Comparison of ENCODE assay signal across 22 mouse cellular contexts in the genomic region with DNA sequence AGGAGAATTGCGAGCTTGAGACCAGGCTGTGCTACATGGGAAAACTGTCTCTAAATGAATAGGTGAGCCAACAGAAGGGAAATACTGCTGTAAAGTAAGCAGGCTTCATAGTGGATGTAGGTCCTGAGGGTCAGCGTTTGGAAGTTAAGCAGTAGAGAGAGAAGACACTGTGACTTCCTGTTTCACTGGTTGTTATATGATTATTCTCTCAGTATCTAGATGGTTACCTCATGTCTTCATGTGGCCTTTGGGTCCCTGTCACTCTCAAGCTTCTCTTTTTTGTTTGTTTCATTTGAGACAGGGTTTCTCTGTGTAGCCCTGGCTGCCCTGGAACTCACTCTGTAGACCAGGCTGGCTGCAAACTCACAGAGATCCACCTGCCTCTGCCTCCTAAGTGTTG. TPM values are rescaled to one million over a fixed set of nuclear protein-coding genes. Genes with fewer than 3 reads are reported as not detected.
A peak's percentile ranks its signal among the peaks of the same experiment; 100 is the strongest.
DNase-seq lines count a peak whose midpoint lies in the region; ATAC-seq lines count a peak whose summit lies in the region.
"Had no signal": no experiment of that assay in that cellular context is flagged by ENCODE, and none has a peak within 500 bp of the region (broad histone marks: within the 10 kb centered on the region; RNA-seq: fewer than 3 reads in every experiment).

No protein-coding gene starts in this region.

- no peak overlapping the region for H3K27ac ChIP-seq in midbrain, embryonic 15.5 days
- H3K27ac ChIP-seq: embryonic facial prominence, embryonic 13.5 days; embryonic facial prominence, embryonic 15.5 days; forebrain, embryonic 10.5 days; forebrain, embryonic 12.5 days had no signal

- H3K27me3 ChIP-seq in midbrain, embryonic 15.5 days (replicated peaks) = no peaks in the 10 kb centered on the region
- H3K27me3 ChIP-seq: embryonic facial prominence, embryonic 13.5 days; embryonic facial prominence, embryonic 15.5 days; forebrain, embryonic 12.5 days had no signal

- no peak overlapping the region for H3K4me3 ChIP-seq in midbrain, embryonic 15.5 days
- H3K4me3 ChIP-seq: embryonic facial prominence, embryonic 13.5 days; embryonic facial prominence, embryonic 15.5 days; erythroblast, embryonic 14.5 days; forebrain, embryonic 10.5 days; forebrain, embryonic 12.5 days had no signal

- WGBS in midbrain, embryonic 15.5 days = 86% methylated on average over 2 of the region's 2 CpGs

- H3K36me3 ChIP-seq in midbrain, embryonic 15.5 days (replicated peaks) = peaks cover 12% of the 10 kb centered on the region; the same call in 1 of the 2 replicates
- H3K36me3 ChIP-seq: embryonic facial prominence, embryonic 13.5 days; embryonic facial prominence, embryonic 15.5 days had no signal

- H3K9me3 ChIP-seq in midbrain, embryonic 15.5 days = no peaks in the 10 kb centered on the region
- H3K9me3 ChIP-seq: embryonic facial prominence, embryonic 13.5 days; embryonic facial prominence, embryonic 15.5 days; forebrain, embryonic 10.5 days; forebrain, embryonic 12.5 days had no signal

- peak; percentile 88 for ATAC-seq in granulocyte monocyte progenitor cell, adult 5-6 weeks (replicated peaks; ENCODE audit: poor library complexity, severe bottlenecking)
- ATAC-seq in megakaryocyte progenitor cell, adult 5-6 weeks (replicated peaks; ENCODE audit: poor library complexity) = peak; percentile 71
- ATAC-seq in midbrain, embryonic 15.5 days (replicated peaks) = no peak
- ATAC-seq: forebrain, embryonic 14.5 days; forebrain, postnatal 0 days had no signal

- no peak overlapping the region for H3K4me2 ChIP-seq in midbrain, embryonic 15.5 days
- H3K4me2 ChIP-seq: embryonic facial prominence, embryonic 13.5 days; embryonic facial prominence, embryonic 15.5 days; forebrain, embryonic 12.5 days had no signal

- peak; percentile 35 for DNase-seq in A20 (ENCODE audit: low read depth, low spot score)
- no peak for DNase-seq in left cerebral cortex, adult 18-20 months (ENCODE audit: low spot score in 2 of 2)
- DNase-seq: adrenal gland, adult 8-10 months; adrenal gland, postnatal 14 days; adrenal gland, postnatal 36 days; cerebellum, adult 11-12 months; cerebellum, adult 2 months; cerebellum, adult 9-10 months; cerebellum, postnatal 10 days; cerebellum, postnatal 25 days; embryo, embryonic 11 days; forebrain, postnatal 0 days had no signal

- no peak overlapping the region for H3K9ac ChIP-seq in midbrain, embryonic 15.5 days
- H3K9ac ChIP-seq: embryonic facial prominence, embryonic 13.5 days; embryonic facial prominence, embryonic 15.5 days; forebrain, embryonic 12.5 days; forebrain, postnatal 0 days had no signal

- no peaks in the 10 kb centered on the region for H3K4me1 ChIP-seq in midbrain, embryonic 15.5 days
- H3K4me1 ChIP-seq: embryonic facial prominence, embryonic 13.5 days; embryonic facial prominence, embryonic 15.5 days; forebrain, embryonic 10.5 days; forebrain, embryonic 12.5 days had no signal

RNA-seq across cellular contexts. Expression of gene Thnsl1, which starts 9.8 kb away (rescaled TPM):
- 9.0 and 12.3 TPM in 2 replicates for total RNA-seq in granulocyte monocyte progenitor cell, adult 5-6 weeks (2014; fragmentation: Nextera tagmentation)
- 5.5 and 6.5 TPM in 2 replicates for total RNA-seq in granulocyte monocyte progenitor cell, adult 5-6 weeks (2017)
- total RNA-seq in megakaryocyte progenitor cell, adult 5-6 weeks (2015) = 5.0 and 5.8 TPM in 2 replicates
- 3.9 and 4.5 TPM in 2 replicates for total RNA-seq in megakaryocyte progenitor cell, adult 5-6 weeks (2017)
- total RNA-seq in left cerebral cortex, adult 18-20 months (2021) = 10 to 100 TPM; 19.5 to 22.7 TPM
- polyA plus RNA-seq in midbrain, embryonic 15.5 days (2015; fragmentation: Nextera tagmentation; extraction: Ambion mirVana) = 24.4 TPM in 2 replicates
- polyA plus RNA-seq: erythroblast, embryonic 14.5 days had no signal

RNA-seq across cellular contexts. Expression of gene Enkur, which starts 10.1 kb away (rescaled TPM):
- 0.68 and 1.6 TPM in 2 replicates for total RNA-seq in granulocyte monocyte progenitor cell, adult 5-6 weeks (2014; fragmentation: Nextera tagmentation)
- 3.4 and 4.5 TPM in 2 replicates for total RNA-seq in granulocyte monocyte progenitor cell, adult 5-6 weeks (2017)
- 2.3 and 2.8 TPM in 2 replicates for total RNA-seq in megakaryocyte progenitor cell, adult 5-6 weeks (2015)
- total RNA-seq in megakaryocyte progenitor cell, adult 5-6 weeks (2017) = 3.1 and 4.0 TPM in 2 replicates
- 1 to 10 TPM; 4.8 to 4.9 TPM for total RNA-seq in left cerebral cortex, adult 18-20 months (2021)
- polyA plus RNA-seq in midbrain, embryonic 15.5 days (2015; fragmentation: Nextera tagmentation; extraction: Ambion mirVana) = 5.2 and 6.1 TPM in 2 replicates
- total RNA-seq: MEL had no signal
- polyA plus RNA-seq: erythroblast, embryonic 14.5 days had no signal
